Mouse (Mus musculus): ENCODE data around the gene Ankrd65.

Gene Ankrd65

DNA sequence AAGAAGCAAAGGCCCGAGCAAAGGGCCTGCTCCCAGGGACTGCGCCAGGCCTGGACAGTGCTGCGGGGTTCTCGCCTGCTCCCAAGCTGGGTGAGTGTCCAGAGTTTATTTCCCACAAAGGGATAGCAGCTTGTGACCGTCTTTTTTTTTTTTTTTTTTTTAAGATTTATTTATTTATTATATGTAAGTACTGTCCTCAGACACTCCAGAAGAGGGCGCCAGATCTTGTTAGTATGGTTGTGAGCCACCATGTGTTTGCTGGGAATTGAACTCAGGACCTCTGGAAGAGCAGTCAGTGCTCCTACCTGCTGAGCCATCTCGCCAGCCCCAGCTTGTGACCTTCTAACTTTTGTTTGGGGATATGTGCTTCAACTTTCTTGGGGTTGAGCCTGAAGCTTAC, 30.8 kb downstream of the Ankrd65 start:
- DNase-seq, result no peak

- no peak for DNase-seq
Measured at GRCm38 (mm10) chr4:155823443-155823842, 33.2 kb downstream of the Ankrd65 start.

GRCm38 (mm10) chr4:155829866-155830265, 39.6 kb downstream of the Ankrd65 start:
- no peak for DNase-seq

- DNase-seq, result no peak
Measured at GRCm38 (mm10) chr4:155830596-155830995, 40.4 kb downstream of the Ankrd65 start.

DNA sequence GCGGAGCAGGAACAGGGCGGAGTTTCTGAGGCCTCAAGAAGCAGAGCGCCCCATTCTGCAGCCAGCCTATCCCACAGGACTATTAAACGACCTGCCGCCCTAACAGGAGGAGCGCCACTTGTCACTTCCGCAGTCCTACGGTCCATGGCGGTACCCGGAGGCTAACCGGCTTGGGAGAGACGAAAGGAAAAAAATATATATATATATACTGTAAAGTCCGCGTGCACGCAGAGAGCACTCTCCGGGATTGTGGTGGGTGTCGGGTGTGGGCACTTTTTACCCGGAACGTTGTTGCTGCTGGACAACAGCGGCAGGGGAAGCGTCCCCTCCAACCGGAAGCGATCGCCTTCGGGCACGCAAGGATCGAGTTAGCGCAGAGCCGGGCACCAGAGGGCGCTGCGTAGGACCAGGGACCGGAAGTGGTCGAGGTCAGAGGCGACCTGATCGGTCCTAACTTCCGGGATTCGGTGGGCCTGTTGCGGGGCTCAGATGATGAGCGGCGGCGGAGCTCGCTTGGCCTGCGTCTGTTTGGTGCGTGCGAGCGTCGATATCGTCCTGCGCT, 41.0 kb downstream of the Ankrd65 start, which contains the start of gene Aurkaip1:
Gene Aurkaip1, plus strand, starts transcription at position 68 of the 562 bp plus-strand sequence.
- DNase-seq, result peak; percentile 92

GRCm38 (mm10) chr4:155831831-155832230, 41.6 kb downstream of the Ankrd65 start:
- no peak for DNase-seq

DNA sequence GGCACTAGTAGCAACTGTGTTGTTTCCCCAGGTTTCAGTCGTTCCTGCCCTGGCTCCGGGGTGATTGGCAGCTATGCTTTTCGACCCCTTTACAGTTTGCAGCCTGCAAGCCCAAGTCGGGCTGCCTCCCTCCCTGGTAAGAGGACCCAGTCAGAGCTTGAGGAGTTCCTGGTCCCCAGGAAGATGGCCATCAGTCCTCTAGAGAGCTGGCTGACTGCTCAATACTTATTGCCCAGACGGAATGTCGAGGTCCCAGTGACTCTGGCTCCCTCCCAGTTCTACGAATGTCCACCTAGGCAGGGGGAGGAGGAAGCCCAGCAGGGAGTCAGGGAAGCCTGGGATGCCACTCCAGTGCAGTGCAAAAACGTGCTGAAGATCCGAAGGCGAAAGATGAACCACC, 42.1 kb downstream of the Ankrd65 start:
- DNase-seq, result no peak

GRCm38 (mm10) chr4:155833234-155833633, 43.0 kb downstream of the Ankrd65 start:
- no peak for DNase-seq

- peak; percentile 77 for DNase-seq
Measured at GRCm38 (mm10) chr4:155833836-155834235, 43.6 kb downstream of the Ankrd65 start.

GRCm38 (mm10) chr4:155837404-155838010, 47.3 kb downstream of the Ankrd65 start:
- DNase-seq, result peak; percentile 49

DNA sequence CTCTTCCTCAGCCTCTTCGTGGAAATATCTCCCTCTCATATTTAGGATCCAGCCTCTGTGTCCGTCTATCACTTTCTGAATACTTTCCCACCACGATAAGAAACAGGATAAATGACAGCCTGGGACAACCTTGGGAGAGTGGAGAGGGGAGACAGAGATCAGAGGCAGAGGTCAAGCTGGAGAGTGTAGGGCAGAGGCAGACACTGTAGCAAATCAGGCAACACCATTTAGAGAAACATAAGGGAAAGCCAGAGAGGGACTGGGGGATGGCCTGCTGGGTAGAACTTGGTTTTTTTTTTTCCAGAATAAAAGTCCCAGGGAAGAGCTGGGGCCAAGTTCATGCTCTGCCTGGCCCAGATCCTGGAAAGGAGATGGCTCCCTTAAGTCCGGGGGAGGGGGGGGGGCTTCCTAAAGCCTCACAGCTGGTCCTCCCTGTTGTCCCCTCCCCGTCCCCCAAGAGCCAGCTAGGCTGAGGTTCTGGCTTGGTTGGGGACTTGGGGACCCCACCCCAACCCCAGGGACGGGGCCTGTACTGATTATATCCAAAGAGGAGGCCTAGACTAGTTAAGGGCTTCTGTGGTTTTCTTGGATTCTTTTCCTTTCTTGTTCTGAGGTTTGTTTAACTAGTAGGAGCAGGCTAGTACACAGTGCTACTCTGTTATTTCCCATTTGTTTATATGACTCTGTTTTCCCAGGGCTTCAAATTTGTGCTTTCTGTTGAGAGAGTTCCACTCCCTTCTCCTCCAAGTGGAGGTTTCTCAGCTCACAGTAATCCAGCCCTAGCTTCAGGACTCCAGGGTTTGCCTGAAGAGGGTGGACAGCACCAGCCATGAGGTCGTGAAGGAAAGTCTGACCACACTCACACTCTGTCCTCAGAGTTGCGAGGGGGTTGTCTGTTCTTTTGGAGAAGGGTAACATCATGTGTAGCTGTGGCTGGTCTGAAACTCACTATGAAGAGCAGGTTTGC, 48.2 kb downstream of the Ankrd65 start:
- no peak for DNase-seq

GRCm38 (mm10) chr4:155839483-155839910, 49.3 kb downstream of the Ankrd65 start, which contains the start of gene Mxra8:
Gene Mxra8, plus strand, starts transcription at chr4:155839680.
- DNase-seq, result peak; percentile 85

DNA sequence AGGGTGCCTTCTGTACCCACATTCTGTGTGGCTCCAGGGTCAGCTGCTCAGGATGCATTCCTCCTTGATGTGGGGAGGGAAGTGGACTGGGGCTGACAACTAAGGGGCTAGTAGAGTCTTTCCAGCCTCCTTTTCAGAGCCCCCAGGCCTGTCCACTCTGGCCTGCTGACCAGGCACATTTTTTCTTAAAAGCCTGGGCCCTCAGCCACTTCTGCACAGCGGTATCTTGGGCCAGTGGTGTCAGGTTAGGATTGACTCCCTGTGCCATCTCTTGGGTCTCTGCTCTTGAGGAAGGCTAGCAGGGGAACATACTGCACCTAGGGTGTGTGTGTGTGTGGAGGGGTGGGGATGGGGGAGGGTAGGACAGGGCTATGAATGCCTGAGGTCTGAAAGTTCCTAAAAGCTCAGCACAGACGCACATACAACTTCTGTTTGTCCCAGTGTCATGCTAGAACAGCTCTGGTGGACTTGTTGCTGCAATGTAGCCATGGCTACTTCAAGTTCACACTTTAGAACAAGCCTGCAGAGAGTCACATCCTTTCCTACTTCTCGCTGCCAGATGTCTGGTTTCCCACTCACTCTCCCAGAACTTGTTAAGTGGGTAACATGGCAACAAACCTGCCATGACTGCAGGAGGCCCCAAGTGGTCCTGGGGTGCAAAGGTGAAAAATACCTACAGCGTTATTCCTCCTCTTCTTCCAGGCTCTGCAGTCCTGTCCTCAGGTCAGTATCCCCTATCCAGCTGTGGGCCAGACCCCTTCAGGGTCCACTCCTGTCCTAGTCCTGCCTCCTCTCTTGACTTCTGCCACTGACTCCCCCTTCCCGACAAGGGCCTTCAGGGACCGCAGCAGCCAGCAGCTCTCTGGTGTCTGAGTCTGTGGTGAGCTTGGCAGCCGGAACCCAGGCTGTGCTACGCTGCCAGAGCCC, 50.1 kb downstream of the Ankrd65 start:
- DNase-seq, result no peak

DNA sequence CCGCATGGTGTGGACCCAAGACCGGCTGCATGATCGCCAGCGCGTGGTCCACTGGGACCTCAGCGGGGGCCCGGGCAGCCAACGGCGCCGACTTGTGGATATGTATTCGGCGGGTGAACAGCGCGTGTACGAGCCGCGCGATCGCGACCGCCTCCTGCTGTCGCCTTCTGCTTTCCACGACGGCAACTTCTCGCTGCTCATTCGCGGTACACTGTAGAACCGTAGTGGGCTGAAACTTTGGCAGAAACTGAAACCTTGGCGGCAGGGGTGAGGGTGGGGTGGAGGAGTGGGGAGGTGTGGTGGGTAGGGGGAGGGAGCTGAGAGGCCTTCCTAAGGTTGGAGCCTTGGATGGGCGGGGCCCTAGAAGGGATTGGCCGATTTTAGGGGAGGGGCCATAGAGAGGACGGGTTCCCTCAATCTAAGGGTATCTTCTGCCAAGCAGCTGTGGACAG, 50.8 kb downstream of the Ankrd65 start:
- DNase-seq, result peak; percentile 77

GRCm38 (mm10) chr4:155841651-155842270, 51.5 kb downstream of the Ankrd65 start:
- DNase-seq, result no peak

DNA sequence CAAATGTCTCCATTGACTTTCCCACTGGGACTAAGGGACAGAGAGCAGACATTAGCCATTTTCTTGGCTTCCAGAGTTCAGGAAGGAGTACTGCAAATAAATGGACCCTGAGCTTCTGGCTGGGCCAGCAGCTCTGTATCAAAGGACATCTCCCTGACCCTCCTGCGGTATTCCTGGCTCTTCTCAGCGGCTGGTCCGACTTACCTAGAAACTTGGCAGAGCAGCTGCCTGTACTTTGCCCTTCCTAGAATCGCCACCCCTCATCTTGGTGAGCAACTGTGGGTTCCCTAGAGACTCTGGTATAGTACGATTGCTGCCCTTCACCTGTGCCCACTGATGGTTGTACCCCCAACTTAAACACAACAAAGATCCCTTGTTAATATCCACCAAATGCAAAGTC, 53.0 kb downstream of the Ankrd65 start:
- DNase-seq, result peak; percentile 77

DNA sequence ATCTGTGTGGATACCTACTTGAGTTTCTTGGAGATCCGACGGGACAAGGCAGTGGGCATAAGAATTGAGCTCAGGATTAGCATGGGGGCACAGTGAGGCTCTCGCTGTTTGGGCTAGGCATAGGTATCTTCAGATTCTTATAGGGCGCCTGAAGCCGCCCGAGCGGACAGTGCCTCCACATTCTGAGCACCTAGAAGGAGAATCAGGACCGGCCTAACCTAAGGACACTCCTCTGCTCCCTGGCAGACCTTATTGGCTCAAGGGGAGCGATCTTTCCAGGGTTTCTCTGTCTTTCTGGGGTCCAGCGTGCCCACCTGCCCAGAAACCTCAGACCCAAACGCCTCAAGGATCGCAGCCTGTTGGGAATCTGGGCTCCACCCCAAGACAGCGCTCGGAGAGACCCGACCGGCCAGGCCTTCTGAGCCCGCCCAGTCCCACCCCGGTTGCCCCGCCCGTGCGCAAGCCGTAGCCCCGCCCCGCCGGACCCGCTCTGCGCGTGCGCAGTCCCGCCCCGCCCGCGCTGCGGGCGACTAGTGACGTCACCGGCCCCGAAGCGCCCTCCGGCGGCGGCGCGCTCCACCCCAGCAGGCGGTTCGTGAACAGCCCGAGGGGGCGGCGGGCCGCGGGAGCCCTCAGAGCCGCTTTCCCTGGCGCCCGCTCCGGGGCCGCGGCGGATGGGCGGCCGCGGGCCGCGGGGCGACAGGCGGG, 56.8 kb downstream of the Ankrd65 start, which contains the start of gene Dvl1:
Gene Dvl1, plus strand, starts transcription at position 532 of the 708 bp plus-strand sequence.
- DNase-seq, result peak; percentile 85

DNA sequence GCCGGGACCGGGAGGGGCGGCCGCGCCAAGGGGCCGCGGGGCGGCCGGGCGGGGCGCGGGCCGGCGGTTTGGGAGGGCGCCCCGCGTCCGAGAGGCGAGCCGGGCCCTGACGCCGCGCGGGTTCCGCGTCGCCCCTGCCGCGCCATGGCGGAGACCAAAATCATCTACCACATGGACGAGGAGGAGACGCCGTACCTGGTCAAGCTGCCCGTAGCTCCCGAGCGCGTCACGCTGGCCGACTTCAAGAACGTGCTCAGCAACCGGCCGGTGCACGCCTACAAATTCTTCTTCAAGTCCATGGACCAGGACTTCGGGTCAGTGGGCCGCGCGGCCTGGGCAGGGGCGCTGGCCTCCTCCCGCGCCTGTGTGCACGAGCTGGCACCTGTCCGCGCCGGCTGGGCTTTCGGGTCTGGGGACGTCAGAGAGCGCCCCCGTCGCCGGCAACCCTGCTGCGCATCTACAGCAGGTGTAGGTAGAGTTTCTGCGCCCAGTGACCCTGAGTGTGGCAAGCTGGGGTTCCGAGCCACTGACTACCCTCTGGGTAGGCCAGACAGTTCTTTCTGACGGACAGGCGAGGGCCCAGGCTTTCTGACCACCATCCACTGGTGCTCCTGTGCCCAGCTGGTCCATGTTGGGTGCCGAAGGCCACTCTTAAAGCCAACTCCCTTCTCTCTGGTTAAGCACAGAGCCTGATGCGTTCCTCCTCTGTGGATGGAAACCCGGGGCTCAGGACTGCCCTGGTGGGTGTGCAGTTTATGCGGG, 57.5 kb downstream of the Ankrd65 start:
- DNase-seq, result peak; percentile 73

GRCm38 (mm10) chr4:155848434-155849095, 58.3 kb downstream of the Ankrd65 start:
- peak; percentile 83 for DNase-seq

Data from kidney, adult 11 months (tissue).